Mouse (Mus musculus) regulatory T cell (primary cell): ENCODE measurements around the gene Ephb2.

Experiments
- in situ Hi-C: fragments of 300-600 bp; cut with MboI, MseI; formaldehyde crosslinking; loops from one replicate; pipeline ENCODE4 v1.15.1; 2025; ENCODE audit warnings: high pct_unique_total_duplicates

Ephb2 gene

GRCm38 (mm10) chr4:136801944-136802343 lies 33.8 kb downstream of the Ephb2 start:
- in situ Hi-C loops: no loop called here

GRCm38 (mm10) chr4:136801463-136801862 lies 34.3 kb downstream of the Ephb2 start:
- in situ Hi-C loops: no loop called here

- in situ Hi-C loops: no loop called here
These were observed 35.4 kb downstream of the Ephb2 start for GRCm38 (mm10) chr4:136800366-136800765.

- in situ Hi-C loops: no loop called here
These were observed 37.9 kb downstream of the Ephb2 start for GRCm38 (mm10) chr4:136797677-136798569.

GRCm38 (mm10) chr4:136793320-136793719 lies 42.5 kb downstream of the Ephb2 start:
- in situ Hi-C loops: no loop called here

GRCm38 (mm10) chr4:136789821-136790220 lies 46.0 kb downstream of the Ephb2 start:
- in situ Hi-C loops: no loop called here

- in situ Hi-C loops: no loop called here
These were observed 48.4 kb downstream of the Ephb2 start for GRCm38 (mm10) chr4:136787357-136787756.

- in situ Hi-C loops: no loop called here
These were observed 49.1 kb downstream of the Ephb2 start for GRCm38 (mm10) chr4:136786453-136787276.

- in situ Hi-C loops: no loop called here
These were observed 52.1 kb downstream of the Ephb2 start for GRCm38 (mm10) chr4:136783552-136784150.

GRCm38 (mm10) chr4:136782579-136782925 lies 53.2 kb downstream of the Ephb2 start:
- in situ Hi-C loops: no loop called here

- in situ Hi-C loops: no loop called here
These were observed 53.8 kb downstream of the Ephb2 start for GRCm38 (mm10) chr4:136781868-136782578.

GRCm38 (mm10) chr4:136780201-136780895 lies 55.4 kb downstream of the Ephb2 start:
- in situ Hi-C loops: no loop called here

GRCm38 (mm10) chr4:136779156-136779555 lies 56.6 kb downstream of the Ephb2 start:
- in situ Hi-C loops: no loop called here

GRCm38 (mm10) chr4:136776471-136776892 lies 59.3 kb downstream of the Ephb2 start:
- in situ Hi-C loops: no loop called here

- in situ Hi-C loops: no loop called here
These were observed 59.9 kb downstream of the Ephb2 start for GRCm38 (mm10) chr4:136775903-136776302.

GRCm38 (mm10) chr4:136774201-136774600 lies 61.6 kb downstream of the Ephb2 start:
- in situ Hi-C loops: no loop called here

- in situ Hi-C loops: no loop called here
These were observed 62.7 kb downstream of the Ephb2 start for GRCm38 (mm10) chr4:136772952-136773584.

- in situ Hi-C loops: no loop called here
These were observed 63.5 kb downstream of the Ephb2 start for GRCm38 (mm10) chr4:136772318-136772717.

- in situ Hi-C loops: no loop called here
These were observed 65.1 kb downstream of the Ephb2 start for GRCm38 (mm10) chr4:136770718-136771117.

- in situ Hi-C loops: no loop called here
These were observed 67.3 kb downstream of the Ephb2 start for GRCm38 (mm10) chr4:136768499-136768898.
